Mouse (Mus musculus) myocyte (in vitro differentiated cells): ENCODE results near the gene Btg1. TPM values are rescaled to one million over a fixed set of nuclear protein-coding genes. Genes with fewer than 3 reads are reported as not detected.

ENCODE experiments used
- H3K27me3 ChIP-seq: one replicate; pipeline ENCODE4 v1.6.1; 2011; ENCODE audit not compliant: control insufficient read depth, insufficient read depth, insufficient read length
- H3K36me3 ChIP-seq: one replicate; pipeline ENCODE4 v1.6.1; 2011; ENCODE audit not compliant: control insufficient read depth, insufficient read depth
- H3K4me2 ChIP-seq: one replicate; pipeline ENCODE4 v1.6.1; 2011; ENCODE audit warnings: low read depth, control low read depth
- H3K4me3 ChIP-seq: one replicate; pipeline ENCODE4 v1.5.1; 2011; ENCODE audit warnings: mild to moderate bottlenecking, control low read depth, moderate library complexity
- H3K79me2 ChIP-seq: one replicate; pipeline ENCODE4 v1.6.1; 2011; ENCODE audit not compliant: control insufficient read depth, insufficient read depth
- H3ac ChIP-seq: one replicate; pipeline ENCODE4 v1.6.1; 2011; ENCODE audit not compliant: control insufficient read depth, insufficient read length
- CEBPB ChIP-seq: IDR thresholded peaks from 2 replicates; pipeline ENCODE4 v1.6.1; 2011; ENCODE audit warnings: mild to moderate bottlenecking, moderate library complexity; ENCODE audit not compliant: poor library complexity, insufficient read depth, severe bottlenecking
- E2F4 ChIP-seq: IDR thresholded peaks from one replicate; pipeline ENCODE4 v1.6.1; 2011; ENCODE audit warnings: mild to moderate bottlenecking, control low read depth, moderate library complexity; ENCODE audit not compliant: insufficient read depth
- MAX ChIP-seq: IDR thresholded peaks from one replicate; pipeline ENCODE4 v1.6.1; 2011; ENCODE audit warnings: low read depth, mild to moderate bottlenecking, control low read depth
- MYOD1 ChIP-seq, 3 experiments: IDR thresholded peaks; one replicate each; pipeline ENCODE4 v1.6.1; 2011; ENCODE audit warnings: control low read depth in 2 of 3, low read depth in 2 of 3, mild to moderate bottlenecking in 2 of 3, moderate library complexity in 1 of 3; ENCODE audit not compliant: insufficient read length in 2 of 3, control insufficient read depth in 1 of 3
- MYOG ChIP-seq, 3 experiments: IDR thresholded peaks; one replicate each; pipeline ENCODE4 v1.6.1; 2011; ENCODE audit warnings: control low read depth in 2 of 3, low read depth in 2 of 3, mild to moderate bottlenecking in 2 of 3; ENCODE audit not compliant: insufficient read length in 2 of 3, control insufficient read depth in 1 of 3, insufficient read depth in 1 of 3
- POLR2A ChIP-seq: IDR thresholded peaks from one replicate; pipeline ENCODE4 v1.6.1; 2011; ENCODE audit warnings: low read depth, mild to moderate bottlenecking, control low read depth, moderate library complexity; ENCODE audit not compliant: insufficient read length
- POLR2AphosphoS2 ChIP-seq: IDR thresholded peaks from one replicate; pipeline ENCODE4 v1.6.1; 2011; ENCODE audit warnings: low read depth, control low read depth; ENCODE audit not compliant: insufficient read length
- REST ChIP-seq: IDR thresholded peaks from one replicate; pipeline ENCODE4 v1.6.1; 2011; ENCODE audit warnings: mild to moderate bottlenecking, control low read depth, moderate library complexity; ENCODE audit not compliant: insufficient read depth, insufficient read length
- SRF ChIP-seq: IDR thresholded peaks from one replicate; pipeline ENCODE4 v1.6.1; 2011; ENCODE audit warnings: low read depth; ENCODE audit not compliant: control insufficient read depth, insufficient read length
- TCF12 ChIP-seq: IDR thresholded peaks from one replicate; pipeline ENCODE4 v1.6.1; 2011; ENCODE audit warnings: mild to moderate bottlenecking, control low read depth; ENCODE audit not compliant: poor library complexity, insufficient read depth, severe bottlenecking
- TCF3 ChIP-seq: IDR thresholded peaks from one replicate; pipeline ENCODE4 v1.6.1; 2011; ENCODE audit warnings: low read depth, control low read depth; ENCODE audit not compliant: insufficient read length
- USF1 ChIP-seq: IDR thresholded peaks from one replicate; pipeline ENCODE4 v1.6.1; 2011; ENCODE audit warnings: low read depth, mild to moderate bottlenecking, control low read depth, moderate library complexity
- polyA plus RNA-seq: library from polyadenylated mRNA; unstranded; fragments of >200 nt; fragmentation: generic; extraction: Trizol; gene quantifications from one replicate; pipeline ENCODE4 v1.2.1, GENCODE M21; 2012; ENCODE audit warnings: missing spikeins

The Btg1 gene
- polyA plus RNA-seq, 1 experiment, result 49.9 TPM

DNA sequence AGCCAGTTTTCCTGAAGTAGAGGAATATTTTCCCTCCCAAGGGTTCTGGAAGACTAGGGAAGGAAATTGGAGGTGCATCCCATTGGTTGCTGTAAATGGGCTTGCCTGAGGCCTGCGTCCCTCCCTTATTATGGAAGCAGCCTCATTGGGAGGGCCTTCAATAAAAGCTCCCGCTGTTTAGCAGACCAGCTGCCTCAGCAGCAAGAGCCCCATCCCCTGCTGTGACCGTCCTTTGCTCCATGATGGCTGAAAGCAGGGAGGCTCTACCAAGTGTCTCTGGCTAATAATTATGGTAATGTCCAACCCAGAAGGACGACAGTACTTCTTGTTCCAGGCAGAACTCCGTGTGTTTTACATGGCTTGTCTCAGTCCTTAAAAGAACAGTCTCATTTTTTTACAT is 42.1 kb downstream of the Btg1 start:
- Histone ChIP-seq H3K4me2 (no peak overlapping the region), H3K4me3 (no peak overlapping the region), H3K27me3 (no peaks in the 10 kb centered on the region), H3ac (no peak overlapping the region), H3K36me3 (no peaks in the 10 kb centered on the region), H3K79me2 (no peaks in the 10 kb centered on the region)
- TF ChIP-seq POLR2A (no peak), MAX (no peak), POLR2AphosphoS2 (no peak), REST (no peak), MYOD1 (IDR thresholded peaks at IDR 0.05; ENCODE audit: control insufficient read depth in 1 of 3, insufficient read length in 2 of 3, low read depth in 2 of 3) (no peak), SRF (no peak), E2F4 (no peak), USF1 (no peak), TCF12 (no peak), MYOG (IDR thresholded peaks at IDR 0.05; ENCODE audit: control insufficient read depth in 1 of 3, insufficient read depth in 1 of 3, insufficient read length in 2 of 3, low read depth in 2 of 3) (no peak), TCF3 (no peak), CEBPB (no peak)

DNA sequence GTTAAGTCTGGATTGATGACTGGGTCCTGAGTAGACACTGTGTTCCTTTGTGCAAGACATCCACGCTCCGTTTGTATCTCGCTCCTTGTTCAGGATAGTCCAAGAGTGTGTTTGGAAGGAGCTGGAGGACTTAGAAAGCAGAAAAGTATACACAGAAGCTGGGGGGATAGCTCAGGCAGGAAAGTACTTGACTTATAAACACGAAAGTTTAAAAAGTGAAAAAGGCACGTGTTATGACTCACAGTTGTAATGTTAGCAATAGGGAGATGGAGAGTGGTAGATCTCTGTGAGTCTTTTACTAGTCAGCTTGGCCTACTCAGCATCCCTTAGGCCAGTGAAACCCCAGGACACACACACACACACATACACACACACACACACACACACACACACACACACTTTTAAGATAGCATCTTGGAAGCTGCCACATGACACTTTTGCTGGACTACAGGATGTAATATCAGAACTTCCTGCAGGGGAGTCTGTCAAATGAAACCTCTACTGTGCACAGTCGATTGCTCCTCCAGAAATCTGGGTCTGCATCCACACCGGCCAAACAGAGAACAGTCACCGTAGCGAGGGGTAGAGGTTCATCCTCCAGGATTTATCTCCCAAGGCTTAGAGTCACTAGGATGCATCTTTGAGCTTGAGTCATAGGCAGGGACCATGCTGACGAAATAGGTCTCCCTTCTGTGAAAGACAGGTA is 43.6 kb downstream of the Btg1 start:
- no peak overlapping the region for H3ac ChIP-seq
- no peaks in the 10 kb centered on the region for H3K79me2 ChIP-seq
- H3K27me3 ChIP-seq, result no peaks in the 10 kb centered on the region
- no peak overlapping the region for H3K4me2 ChIP-seq
- H3K4me3 ChIP-seq, result no peak overlapping the region
- TF ChIP-seq MYOG (IDR thresholded peaks at IDR 0.05; ENCODE audit: control insufficient read depth in 1 of 3, insufficient read depth in 1 of 3, insufficient read length in 2 of 3, low read depth in 2 of 3) (no peak), CEBPB (no peak), POLR2A (no peak), TCF12 (no peak), TCF3 (no peak)
- no peaks in the 10 kb centered on the region for H3K36me3 ChIP-seq

DNA sequence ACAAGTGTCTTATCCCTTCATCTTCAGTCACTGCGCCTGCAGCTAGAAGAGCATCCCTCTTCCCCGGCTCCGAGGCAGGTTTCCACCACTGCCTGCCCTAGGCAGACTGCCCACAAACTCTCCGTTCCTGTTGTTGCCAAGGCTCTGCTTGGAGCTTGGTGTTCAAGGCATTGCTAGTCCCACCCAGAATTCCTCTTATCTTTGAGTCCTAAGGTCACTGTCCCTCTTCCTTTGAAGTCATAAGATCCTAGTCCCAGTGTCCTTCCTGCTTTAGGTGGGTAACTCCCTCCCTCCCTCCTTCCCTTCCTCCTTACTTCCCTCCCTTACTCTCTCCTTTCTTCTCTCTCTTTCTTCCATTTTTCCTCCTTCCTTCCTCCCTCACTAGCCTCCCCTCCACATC is 46.2 kb downstream of the Btg1 start:
- H3K79me2 ChIP-seq, result no peaks in the 10 kb centered on the region
- TF ChIP-seq MAX (no peak), REST (no peak), USF1 (no peak), POLR2A (no peak), POLR2AphosphoS2 (no peak), MYOD1 (IDR thresholded peaks at IDR 0.05; ENCODE audit: control insufficient read depth in 1 of 3, insufficient read length in 2 of 3, low read depth in 2 of 3) (no peak), CEBPB (no peak), TCF12 (no peak), TCF3 (no peak), SRF (no peak), MYOG (IDR thresholded peaks at IDR 0.05; ENCODE audit: control insufficient read depth in 1 of 3, insufficient read depth in 1 of 3, insufficient read length in 2 of 3, low read depth in 2 of 3) (no peak), E2F4 (no peak)
- no peaks in the 10 kb centered on the region for H3K36me3 ChIP-seq
- no peak overlapping the region for H3K4me2 ChIP-seq
- no peak overlapping the region for H3ac ChIP-seq
- H3K4me3 ChIP-seq, result no peak overlapping the region
- no peaks in the 10 kb centered on the region for H3K27me3 ChIP-seq

DNA sequence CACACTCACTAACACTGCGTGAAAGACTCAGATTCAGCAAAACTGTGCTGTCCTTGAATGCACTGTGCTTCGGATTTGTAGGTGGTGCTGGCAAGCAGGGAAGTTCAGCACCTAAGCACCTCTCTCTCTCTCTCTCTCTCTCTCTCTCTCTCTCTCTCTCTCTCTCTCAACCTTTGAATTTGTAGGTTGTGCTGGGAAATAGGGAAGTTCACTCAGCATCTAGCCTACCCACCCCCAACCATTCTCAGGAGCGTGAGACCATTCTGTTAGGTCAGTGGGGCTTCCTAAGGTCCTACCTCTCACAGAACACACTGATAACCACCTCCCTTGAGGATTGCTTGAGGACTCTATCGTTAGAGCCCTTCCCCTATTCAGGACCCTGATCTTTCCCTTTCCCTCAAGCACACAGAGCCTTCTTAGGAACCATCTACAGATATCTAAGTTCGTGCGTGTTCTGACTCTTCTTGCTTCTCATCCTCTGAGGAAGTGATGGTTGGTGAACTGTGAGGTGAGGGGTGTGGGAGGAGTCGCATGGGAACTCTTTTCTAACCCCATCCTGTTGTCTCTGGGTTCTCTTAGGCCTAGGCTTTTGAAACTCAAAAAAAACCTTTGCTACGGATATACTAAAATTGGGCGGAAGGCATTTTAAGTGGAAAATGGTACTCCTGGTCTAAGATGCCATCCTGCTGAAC is 47.1 kb downstream of the Btg1 start:
- no peaks in the 10 kb centered on the region for H3K27me3 ChIP-seq
- no peak overlapping the region for H3ac ChIP-seq
- no peaks in the 10 kb centered on the region for H3K36me3 ChIP-seq
- H3K79me2 ChIP-seq, result no peaks in the 10 kb centered on the region
- TF ChIP-seq POLR2AphosphoS2, result no peak
- TF ChIP-seq REST, result no peak
- no peak for TF ChIP-seq CEBPB
- no peak for TF ChIP-seq SRF
- no peak for TF ChIP-seq E2F4
- TF ChIP-seq MYOG (IDR thresholded peaks at IDR 0.05; ENCODE audit: control insufficient read depth in 1 of 3, insufficient read depth in 1 of 3, insufficient read length in 2 of 3, low read depth in 2 of 3), result no peak
- TF ChIP-seq MYOD1 (IDR thresholded peaks at IDR 0.05; ENCODE audit: control insufficient read depth in 1 of 3, insufficient read length in 2 of 3, low read depth in 2 of 3), result no peak
- TF ChIP-seq MAX, result no peak
- TF ChIP-seq TCF12, result no peak
- TF ChIP-seq USF1, result no peak
- TF ChIP-seq TCF3, result no peak
- no peak for TF ChIP-seq POLR2A
- no peak overlapping the region for H3K4me2 ChIP-seq
- no peak overlapping the region for H3K4me3 ChIP-seq
